Mouse (Mus musculus): ENCODE results near the gene Sun1. TPM values are rescaled to one million over a fixed set of nuclear protein-coding genes. Genes with fewer than 3 reads are reported as not detected.
A peak's percentile ranks its signal among the peaks of the same experiment; 100 is the strongest.

Gene Sun1
- polyA plus RNA-seq (2016; fragmentation: Nextera tagmentation; extraction: Ambion mirVana) = 47.9 and 52.7 TPM in 2 replicates

GRCm38 (mm10) chr5:139199995-139200769, at the start of gene Sun1:
Gene Sun1, plus strand, starts transcription at chr5:139200637.
- H3K4me3 ChIP-seq = peak within 1 kb of the TSS; percentile 88
- under 1% methylated on average over 64 of the region's 64 CpGs for WGBS

GRCm38 (mm10) chr5:139160899-139161298, 39.5 kb upstream of the Sun1 start:
- Histone ChIP-seq H3K27me3 (ENCODE audit: low read depth, poor library complexity, severe bottlenecking) (no peaks in the 10 kb centered on the region), H3K36me3 (peaks cover 90% of the 10 kb centered on the region), H3K27ac (no peak overlapping the region), H3K4me1 (no peaks in the 10 kb centered on the region), H3K9me3 (replicated peaks) (no peaks in the 10 kb centered on the region), H3K4me3 (no peak overlapping the region)
- no peak for DNase-seq (ENCODE audit: low spot score)
- WGBS = 94% methylated on average over 8 of the region's 8 CpGs

More at GRCm38 (mm10) chr5:139199995-139200769, at the start of gene Sun1:
- Histone ChIP-seq H3K4me1 (peaks cover 27% of the 10 kb centered on the region), H3K27me3 (ENCODE audit: low read depth, poor library complexity, severe bottlenecking) (no peaks in the 10 kb centered on the region), H3K9me3 (replicated peaks) (no peaks in the 10 kb centered on the region), H3K27ac (peak within 1 kb of the TSS; percentile 89), H3K36me3 (no peaks in the 10 kb centered on the region; the same call in 1 of the 2 replicates)
- peak; percentile 98 for DNase-seq (ENCODE audit: low spot score)

- 91% methylated on average over 10 of the region's 10 CpGs for WGBS
- H3K36me3 ChIP-seq = peaks cover 90% of the 10 kb centered on the region
- no peak for DNase-seq (ENCODE audit: low spot score)
Observed at GRCm38 (mm10) chr5:139161632-139162031, 38.8 kb upstream of the Sun1 start.

GRCm38 (mm10) chr5:139166781-139167361, 33.6 kb upstream of the Sun1 start:
- 89% methylated on average over 6 of the region's 6 CpGs for WGBS
- peaks cover 98% of the 10 kb centered on the region for H3K36me3 ChIP-seq

More at GRCm38 (mm10) chr5:139161632-139162031, 38.8 kb upstream of the Sun1 start:
- H3K27ac ChIP-seq = no peak overlapping the region
- no peaks in the 10 kb centered on the region for H3K4me1 ChIP-seq
- H3K27me3 ChIP-seq (ENCODE audit: low read depth, poor library complexity, severe bottlenecking) = no peaks in the 10 kb centered on the region
- H3K4me3 ChIP-seq = no peak overlapping the region
- H3K9me3 ChIP-seq (replicated peaks) = no peaks in the 10 kb centered on the region

GRCm38 (mm10) chr5:139167548-139167947, 32.9 kb upstream of the Sun1 start:
- H3K27me3 ChIP-seq (ENCODE audit: low read depth, poor library complexity, severe bottlenecking) = no peaks in the 10 kb centered on the region
- WGBS = 91% methylated on average over 1 of the region's 1 CpGs
- no peak for DNase-seq (ENCODE audit: low spot score)
- H3K4me1 ChIP-seq = no peaks in the 10 kb centered on the region
- no peak overlapping the region for H3K4me3 ChIP-seq
- no peak overlapping the region for H3K27ac ChIP-seq
- no peaks in the 10 kb centered on the region for H3K9me3 ChIP-seq (replicated peaks)
- peaks cover 98% of the 10 kb centered on the region for H3K36me3 ChIP-seq

More at GRCm38 (mm10) chr5:139166781-139167361, 33.6 kb upstream of the Sun1 start:
- H3K4me3 ChIP-seq = no peak overlapping the region
- no peaks in the 10 kb centered on the region for H3K9me3 ChIP-seq (replicated peaks)
- H3K4me1 ChIP-seq = no peaks in the 10 kb centered on the region
- no peak for DNase-seq (ENCODE audit: low spot score)
- no peak overlapping the region for H3K27ac ChIP-seq
- no peaks in the 10 kb centered on the region for H3K27me3 ChIP-seq (ENCODE audit: low read depth, poor library complexity, severe bottlenecking)

- Histone ChIP-seq H3K36me3 (peaks cover 93% of the 10 kb centered on the region), H3K4me3 (no peak overlapping the region), H3K9me3 (replicated peaks) (no peaks in the 10 kb centered on the region), H3K4me1 (peaks cover 25% of the 10 kb centered on the region), H3K27me3 (ENCODE audit: low read depth, poor library complexity, severe bottlenecking) (no peaks in the 10 kb centered on the region), H3K27ac (no peak overlapping the region)
- WGBS = 95% methylated on average over 4 of the region's 4 CpGs
- DNase-seq (ENCODE audit: low spot score) = no peak
Observed at GRCm38 (mm10) chr5:139171929-139172328, 28.5 kb upstream of the Sun1 start.

- Histone ChIP-seq H3K27me3 (ENCODE audit: low read depth, poor library complexity, severe bottlenecking) (no peaks in the 10 kb centered on the region), H3K36me3 (peaks cover 89% of the 10 kb centered on the region), H3K4me3 (no peak overlapping the region), H3K4me1 (peaks cover 25% of the 10 kb centered on the region), H3K9me3 (replicated peaks) (no peaks in the 10 kb centered on the region), H3K27ac (peak overlapping the region; percentile 73)
- 34% methylated on average over 10 of the region's 10 CpGs for WGBS
- DNase-seq (ENCODE audit: low spot score) = no peak
Observed at GRCm38 (mm10) chr5:139174141-139174540, 26.3 kb upstream of the Sun1 start.

- H3K4me1 ChIP-seq = peaks cover 25% of the 10 kb centered on the region
- no peak for DNase-seq (ENCODE audit: low spot score)
- 49% methylated on average over 9 of the region's 10 CpGs for WGBS
- H3K4me3 ChIP-seq = 0 out of 2 replicates have a peak overlapping the region, but pooled peaks have one; percentile 2
- H3K27ac ChIP-seq = peak overlapping the region; percentile 73
- no peaks in the 10 kb centered on the region for H3K27me3 ChIP-seq (ENCODE audit: low read depth, poor library complexity, severe bottlenecking)
- H3K9me3 ChIP-seq (replicated peaks) = no peaks in the 10 kb centered on the region
- peaks cover 89% of the 10 kb centered on the region for H3K36me3 ChIP-seq
Observed at GRCm38 (mm10) chr5:139174556-139175547, 25.6 kb upstream of the Sun1 start.

- H3K27ac ChIP-seq = no peak overlapping the region
- H3K9me3 ChIP-seq (replicated peaks) = no peaks in the 10 kb centered on the region
- H3K4me3 ChIP-seq = no peak overlapping the region
- 31% methylated on average over 11 of the region's 11 CpGs for WGBS
- peaks cover 91% of the 10 kb centered on the region for H3K36me3 ChIP-seq
- peak; percentile 87 for DNase-seq (ENCODE audit: low spot score)
- H3K27me3 ChIP-seq (ENCODE audit: low read depth, poor library complexity, severe bottlenecking) = no peaks in the 10 kb centered on the region
- peaks cover 21% of the 10 kb centered on the region for H3K4me1 ChIP-seq
Observed at GRCm38 (mm10) chr5:139178895-139179631, 21.4 kb upstream of the Sun1 start.

- H3K4me3 ChIP-seq = no peak overlapping the region
- H3K9me3 ChIP-seq (replicated peaks) = no peaks in the 10 kb centered on the region
- peaks cover 92% of the 10 kb centered on the region for H3K36me3 ChIP-seq
- no peaks in the 10 kb centered on the region for H3K4me1 ChIP-seq
- DNase-seq (ENCODE audit: low spot score) = no peak
- no peaks in the 10 kb centered on the region for H3K27me3 ChIP-seq (ENCODE audit: low read depth, poor library complexity, severe bottlenecking)
- 95% methylated on average over 2 of the region's 2 CpGs for WGBS
- H3K27ac ChIP-seq = no peak overlapping the region
Observed at GRCm38 (mm10) chr5:139183131-139183530, 17.3 kb upstream of the Sun1 start.

GRCm38 (mm10) chr5:139183601-139184000, 16.8 kb upstream of the Sun1 start:
- no peak for DNase-seq (ENCODE audit: low spot score)
- Histone ChIP-seq H3K4me3 (no peak overlapping the region), H3K27me3 (ENCODE audit: low read depth, poor library complexity, severe bottlenecking) (no peaks in the 10 kb centered on the region), H3K4me1 (no peaks in the 10 kb centered on the region), H3K27ac (no peak overlapping the region), H3K9me3 (replicated peaks) (no peaks in the 10 kb centered on the region), H3K36me3 (peaks cover 91% of the 10 kb centered on the region)
- WGBS = 91% methylated on average over 9 of the region's 9 CpGs

- Histone ChIP-seq H3K4me3 (no peak overlapping the region), H3K27me3 (ENCODE audit: low read depth, poor library complexity, severe bottlenecking) (no peaks in the 10 kb centered on the region), H3K4me1 (no peaks in the 10 kb centered on the region), H3K36me3 (peaks cover 84% of the 10 kb centered on the region), H3K9me3 (replicated peaks) (no peaks in the 10 kb centered on the region), H3K27ac (no peak overlapping the region)
- WGBS = 86% methylated on average over 3 of the region's 4 CpGs
- no peak for DNase-seq (ENCODE audit: low spot score)
Observed at GRCm38 (mm10) chr5:139184897-139185296, 15.5 kb upstream of the Sun1 start.

Measured in limb, embryonic 10.5 days (tissue).